8 mouse cellular contexts compared by ENCODE assay signal in genomic region chr1:74854306-74855056, GRCm38 (mm10). TPM values are rescaled to one million over a fixed set of nuclear protein-coding genes. Genes with fewer than 3 reads are reported as not detected.
DNase-seq lines count a peak whose midpoint lies in the region; ATAC-seq and TF ChIP-seq lines count a peak whose summit lies in the region.

Gene Cdk5r2 (plus strand): TSS chr1:74854934.

- peak within 1 kb of the TSS; percentile 99 for H3K4me2 ChIP-seq in embryonic facial prominence, embryonic 12.5 days (replicated peaks)
- H3K4me2 ChIP-seq in midbrain, embryonic 12.5 days (replicated peaks) = peak within 1 kb of the TSS; percentile 96

- no peak for TF ChIP-seq CTCF in kidney, adult 2 months (conservative IDR thresholded peaks at IDR 0.05; ENCODE audit: insufficient read depth, insufficient read length, low read depth, low read length)
- TF ChIP-seq CTCF in small intestine, adult 2 months (IDR thresholded peaks at IDR 0.05; ENCODE audit: extremely low read depth, insufficient read length, insufficient replicate concordance, low read depth, low read length) = no peak

- H3K27me3 ChIP-seq in embryonic facial prominence, embryonic 12.5 days = peaks cover 95% of the 10 kb centered on the region
- peaks cover 17% of the 10 kb centered on the region for H3K27me3 ChIP-seq in kidney, adult 2 months (replicated peaks; ENCODE audit: control insufficient read depth, insufficient read depth, low read length)
- peaks cover 100% of the 10 kb centered on the region for H3K27me3 ChIP-seq in limb, embryonic 10.5 days (ENCODE audit: low read depth, poor library complexity, severe bottlenecking)
- H3K27me3 ChIP-seq in midbrain, embryonic 12.5 days = peaks cover 45% of the 10 kb centered on the region
- peaks cover 81% of the 10 kb centered on the region for H3K27me3 ChIP-seq in small intestine, adult 2 months (ENCODE audit: control insufficient read depth, insufficient read depth, low read length)

- DNase-seq in adrenal gland, postnatal 25 days = peak; percentile 86
- peak; percentile 83 for DNase-seq in heart, adult 8-10 months (ENCODE audit: low spot score)
- peak; percentile 92 for DNase-seq in kidney, adult 2 months
- DNase-seq in limb, embryonic 10.5 days (ENCODE audit: low spot score) = peak; percentile 87

- H3K4me3 ChIP-seq in embryonic facial prominence, embryonic 12.5 days = peak within 1 kb of the TSS; percentile 70
- peak within 1 kb of the TSS; percentile 41 for H3K4me3 ChIP-seq in kidney, adult 2 months (ENCODE audit: insufficient read depth, low read depth, low read length)
- H3K4me3 ChIP-seq in limb, embryonic 10.5 days = peak within 1 kb of the TSS; percentile 73
- H3K4me3 ChIP-seq in midbrain, embryonic 12.5 days = peak within 1 kb of the TSS; percentile 87
- H3K4me3 ChIP-seq in small intestine, adult 2 months (ENCODE audit: low read depth, low read length) = peak within 1 kb of the TSS; percentile 54

- no peaks in the 10 kb centered on the region for H3K36me3 ChIP-seq in embryonic facial prominence, embryonic 12.5 days
- no peaks in the 10 kb centered on the region for H3K36me3 ChIP-seq in kidney, adult 2 months (ENCODE audit: control insufficient read depth, insufficient read depth, low read length)
- H3K36me3 ChIP-seq in limb, embryonic 10.5 days = no peaks in the 10 kb centered on the region
- H3K36me3 ChIP-seq in midbrain, embryonic 12.5 days = no peaks in the 10 kb centered on the region
- no peaks in the 10 kb centered on the region for H3K36me3 ChIP-seq in small intestine, adult 2 months (ENCODE audit: control insufficient read depth, insufficient read depth, low read length)

- WGBS in embryonic facial prominence, embryonic 12.5 days = 2% methylated on average over 28 of the region's 39 CpGs
- WGBS in kidney, adult 2 months = 5% methylated on average over 38 of the region's 39 CpGs
- WGBS in limb, embryonic 10.5 days = 1% methylated on average over 39 of the region's 39 CpGs
- WGBS in midbrain, embryonic 12.5 days = 1% methylated on average over 18 of the region's 39 CpGs
- 5% methylated on average over 39 of the region's 39 CpGs for WGBS in small intestine, adult 2 months

- H3K4me1 ChIP-seq in embryonic facial prominence, embryonic 12.5 days = peaks cover 19% of the 10 kb centered on the region
- peaks cover 4% of the 10 kb centered on the region; the same call in 1 of the 2 replicates for H3K4me1 ChIP-seq in kidney, adult 2 months (ENCODE audit: control insufficient read depth, insufficient read depth, low read length)
- peaks cover 34% of the 10 kb centered on the region for H3K4me1 ChIP-seq in limb, embryonic 10.5 days
- H3K4me1 ChIP-seq in midbrain, embryonic 12.5 days = peaks cover 69% of the 10 kb centered on the region
- H3K4me1 ChIP-seq in small intestine, adult 2 months (ENCODE audit: control insufficient read depth, insufficient read depth, insufficient read length, low read length) = peaks cover 11% of the 10 kb centered on the region

- TF ChIP-seq POLR2A in kidney, adult 2 months (IDR thresholded peaks at IDR 0.05; ENCODE audit: low read depth, low read length) = no peak
- no peak for TF ChIP-seq POLR2A in small intestine, adult 2 months (IDR thresholded peaks at IDR 0.05; ENCODE audit: low read depth, low read length)

- ATAC-seq in embryonic facial prominence, embryonic 12.5 days (ENCODE audit: insufficient number of reproducible peaks, insufficient read depth, low FRiP score, low TSS enrichment) = peak; percentile 89
- ATAC-seq in midbrain, embryonic 12.5 days (ENCODE audit: low FRiP score, low read depth) = peak; percentile 82
- no peak for ATAC-seq in erythroid progenitor cell, adult 5-6 weeks (replicated peaks; ENCODE audit: low FRiP score, poor library complexity, severe bottlenecking)

- peak within 1 kb of the TSS; percentile 58 for H3K9ac ChIP-seq in embryonic facial prominence, embryonic 12.5 days
- peak within 1 kb of the TSS; percentile 94 for H3K9ac ChIP-seq in midbrain, embryonic 12.5 days (replicated peaks)

- H3K9me3 ChIP-seq in embryonic facial prominence, embryonic 12.5 days = no peaks in the 10 kb centered on the region
- no peaks in the 10 kb centered on the region for H3K9me3 ChIP-seq in limb, embryonic 10.5 days (replicated peaks)
- H3K9me3 ChIP-seq in midbrain, embryonic 12.5 days = no peaks in the 10 kb centered on the region

- no peak within 1 kb of the TSS for H3K27ac ChIP-seq in embryonic facial prominence, embryonic 12.5 days
- H3K27ac ChIP-seq in kidney, adult 2 months (ENCODE audit: insufficient read depth, low read depth, low read length) = no peak within 1 kb of the TSS
- H3K27ac ChIP-seq in limb, embryonic 10.5 days = peak within 1 kb of the TSS; percentile 61
- H3K27ac ChIP-seq in midbrain, embryonic 12.5 days (replicated peaks) = peak within 1 kb of the TSS; percentile 93
- H3K27ac ChIP-seq in small intestine, adult 2 months (ENCODE audit: insufficient read depth, low read depth, low read length) = no peak within 1 kb of the TSS

RNA-seq across cellular contexts. Expression of gene Cdk5r2, which starts in this region (rescaled TPM):
- 4.3 and 5.1 TPM in 2 replicates for total RNA-seq in adrenal gland, postnatal 25 days (2021)
- polyA plus RNA-seq in embryonic facial prominence, embryonic 12.5 days (2016; fragmentation: Nextera tagmentation; extraction: Ambion mirVana) = 0.31 and 0.47 TPM in 2 replicates
- under 1 TPM in 1 of 4 experiments, not detected in 3; 0.09 TPM for total RNA-seq in heart, adult 8-10 months (2022)
- 0.14 and 0.31 TPM in 2 replicates for polyA plus RNA-seq in kidney, adult 2 months (2012; rRNA removed)
- not detected in 2 replicates for polyA plus RNA-seq in limb, embryonic 10.5 days (2016; fragmentation: Nextera tagmentation; extraction: Ambion mirVana)
- 5.6 and 8.7 TPM in 2 replicates for polyA plus RNA-seq in midbrain, embryonic 12.5 days (2016; fragmentation: Nextera tagmentation; extraction: Ambion mirVana)
- polyA plus RNA-seq in small intestine, adult 2 months (2012; rRNA removed) = 1.2 and 2.1 TPM in 2 replicates
- not detected in 2 replicates for total RNA-seq in erythroid progenitor cell, adult 5-6 weeks (2015; ENCODE audit: low replicate concordance)
- not detected in 2 replicates for total RNA-seq in erythroid progenitor cell, adult 5-6 weeks (2017; ENCODE audit: low replicate concordance)

Comparison
In these comparisons a context has a peak if more than half of its experiments do, and no peak if none do; other contexts are left out.
1. Peak in ATAC-seq, H3K4me3 ChIP-seq, H3K9ac ChIP-seq and H3K4me2 ChIP-seq in embryonic facial prominence, embryonic 12.5 days; RNA of the gene not detected or under 1 TPM.
2. Peak in DNase-seq in heart, adult 8-10 months; RNA of the gene not detected or under 1 TPM.
3. Peak in DNase-seq and H3K4me3 ChIP-seq in kidney, adult 2 months; RNA of the gene not detected or under 1 TPM.
4. Peak in DNase-seq, H3K4me3 ChIP-seq and H3K27ac ChIP-seq in limb, embryonic 10.5 days; RNA of the gene not detected or under 1 TPM.